Mouse (Mus musculus) spleen, adult 2 months (tissue): Measurements from ENCODE around the gene Fut8.

ENCODE experiments used
- CTCF ChIP-seq: fragments of 200-500 bp; IDR thresholded peaks from 2 replicates; pipeline ENCODE4 v1.5.1; 2011; ENCODE audit warnings: mild to moderate bottlenecking, inconsistent platforms; ENCODE audit not compliant: insufficient read depth, insufficient read length, insufficient replicate concordance; ENCODE audit errors: extremely low read depth
- POLR2A ChIP-seq: fragments of 200-500 bp; IDR thresholded peaks from 2 replicates; pipeline ENCODE4 v1.6.1; 2011; ENCODE audit warnings: low read depth, low read length, inconsistent platforms

DNA sequence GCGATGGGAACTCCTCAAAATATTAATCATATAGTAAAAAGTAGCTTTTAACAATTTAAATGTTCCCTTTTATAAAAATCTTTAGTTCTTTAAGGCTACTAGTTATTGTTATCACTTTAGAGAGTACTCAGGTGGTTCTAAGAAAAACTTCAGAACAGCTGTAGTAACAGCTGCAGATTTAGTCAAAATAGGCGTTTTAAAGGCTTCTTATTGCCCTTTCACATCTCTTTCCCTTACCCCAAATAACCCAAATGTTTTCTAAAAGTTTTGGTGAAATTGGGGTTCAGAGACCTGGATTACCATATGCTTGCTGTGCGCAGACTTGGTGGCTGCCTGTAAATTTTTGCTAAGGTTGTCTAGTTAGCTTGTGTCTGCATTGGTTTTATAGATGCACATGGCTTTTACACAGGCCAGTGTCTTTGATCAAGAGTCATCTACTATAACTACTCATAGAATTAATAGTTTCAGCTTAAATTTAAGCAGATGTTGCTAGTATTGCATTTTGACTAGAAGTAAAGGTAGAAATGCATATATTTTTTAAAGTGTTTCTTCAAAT is 68.9 kb downstream of the Fut8 start:
- TF ChIP-seq POLR2A, result no peak
- no peak for TF ChIP-seq CTCF
